Mouse (Mus musculus): ENCODE results near the gene Ncor2.

- TF ChIP-seq CTCF (IDR thresholded peaks at IDR 0.05; ENCODE audit: extremely low read depth, insufficient read length, insufficient replicate concordance, low read depth, low read length) (no peak), POLR2A (IDR thresholded peaks at IDR 0.05; ENCODE audit: low read depth, low read length) (no peak)
Observed at GRCm38 (mm10) chr5:125076183-125076582, 102.8 kb downstream of the Ncor2 start.
